18 mouse cellular contexts compared by ENCODE assay signal in genomic region chr6:5334021-5334420, GRCm38 (mm10). TPM values are rescaled to one million over a fixed set of nuclear protein-coding genes. Genes with fewer than 3 reads are reported as not detected.
"Had no signal": no experiment of that assay in that cellular context is flagged by ENCODE, and none has a peak within 500 bp of the region (broad histone marks: within the 10 kb centered on the region; RNA-seq: fewer than 3 reads in every experiment).

No protein-coding gene starts in this region.

- H3K9me3 ChIP-seq: liver, embryonic 13.5 days; lung, embryonic 15.5 days; megakaryocyte, embryonic 14.5 days; midbrain, embryonic 15.5 days had no signal

- H3K36me3 ChIP-seq: limb, embryonic 12.5 days; liver, embryonic 13.5 days; lung, embryonic 15.5 days; midbrain, embryonic 15.5 days had no signal

- ATAC-seq: liver, postnatal 0 days; midbrain, embryonic 15.5 days had no signal

- H3K4me3 ChIP-seq: limb, embryonic 12.5 days; liver, embryonic 13.5 days; lung, embryonic 15.5 days; megakaryocyte, embryonic 14.5 days; midbrain, embryonic 15.5 days had no signal

- DNase-seq: kidney, postnatal 25 days; layer of hippocampus, adult 9-11 months; layer of hippocampus, postnatal 36 days; liver; liver, embryonic 13.5 days; liver, postnatal 0 days; lung, postnatal 14 days; right cerebral cortex, adult 18-20 months; right cerebral cortex, postnatal 25 days; thymus, postnatal 4 days had no signal

- H3K27me3 ChIP-seq: limb, embryonic 12.5 days; liver, embryonic 13.5 days; lung, embryonic 15.5 days; megakaryocyte, embryonic 14.5 days; midbrain, embryonic 15.5 days had no signal

- H3K4me2 ChIP-seq: limb, embryonic 12.5 days; liver, embryonic 13.5 days; lung, embryonic 15.5 days; midbrain, embryonic 11.5 days; midbrain, embryonic 15.5 days had no signal

- H3K27ac ChIP-seq: limb, embryonic 12.5 days; liver, embryonic 13.5 days; lung, embryonic 15.5 days; macrophage; midbrain, embryonic 15.5 days; stomach, postnatal 0 days had no signal

- H3K4me1 ChIP-seq: limb, embryonic 12.5 days; liver, embryonic 13.5 days; lung, embryonic 15.5 days; megakaryocyte, embryonic 14.5 days; midbrain, embryonic 15.5 days had no signal

- H3K9ac ChIP-seq: limb, embryonic 12.5 days; liver, embryonic 13.5 days; liver, postnatal 0 days; lung, embryonic 15.5 days; midbrain, embryonic 15.5 days had no signal

RNA-seq across cellular contexts. Expression of gene Asb4, which starts 49.2 kb away (rescaled TPM):
- total RNA-seq: monocyte, adult 5-6 weeks had no signal
